Mouse (Mus musculus): Measurements from ENCODE around the gene Sv2a. TPM values are rescaled to one million over a fixed set of nuclear protein-coding genes. Genes with fewer than 3 reads are reported as not detected.
A peak's percentile ranks its signal among the peaks of the same experiment; 100 is the strongest.

Gene Sv2a
- polyA plus RNA-seq, 1 experiment from 2014 or later, result 5.7 TPM

- H3K27ac ChIP-seq (ENCODE audit: low read length), result no peak overlapping the region
- H3K9ac ChIP-seq (replicated peaks; ENCODE audit: low read depth, low read length), result no peak overlapping the region
- peaks cover 26% of the 10 kb centered on the region for H3K36me3 ChIP-seq (ENCODE audit: control insufficient read depth, insufficient read depth, low read length)
- no peaks in the 10 kb centered on the region for H3K27me3 ChIP-seq (ENCODE audit: control insufficient read depth, insufficient read depth, low read length)
- ATAC-seq (ENCODE audit: insufficient number of reproducible peaks, insufficient read depth, low FRiP score, low read depth), result no peak
- peaks cover 17% of the 10 kb centered on the region; the same call in 1 of the 2 replicates for H3K4me1 ChIP-seq (ENCODE audit: control insufficient read depth, insufficient read depth, low read length)
- no peak overlapping the region for H3K4me3 ChIP-seq (ENCODE audit: low read depth, low read length)
- 63% methylated on average over 4 of the region's 4 CpGs for WGBS
- no peak overlapping the region for H3K4me2 ChIP-seq (replicated peaks; ENCODE audit: low read depth, low read length)
- H3K9me3 ChIP-seq (ENCODE audit: control insufficient read depth, low read depth, low read length), result no peaks in the 10 kb centered on the region
Observed at GRCm38 (mm10) chr3:96179531-96179930, 1.4 kb upstream of the Sv2a start.

GRCm38 (mm10) chr3:96181510-96182381 is 795 bp downstream of the Sv2a start:
- Histone ChIP-seq H3K27me3 (ENCODE audit: control insufficient read depth, insufficient read depth, low read length) (no peaks in the 10 kb centered on the region), H3K9me3 (ENCODE audit: control insufficient read depth, low read depth, low read length) (no peaks in the 10 kb centered on the region), H3K9ac (replicated peaks; ENCODE audit: low read depth, low read length) (peak overlapping the region; percentile 52; the same call in 1 of the 2 replicates), H3K4me3 (ENCODE audit: low read depth, low read length) (peak overlapping the region; percentile 50), H3K4me2 (replicated peaks; ENCODE audit: low read depth, low read length) (peak overlapping the region; percentile 76), H3K27ac (ENCODE audit: low read length) (no peak overlapping the region; the same call in 1 of the 2 replicates), H3K4me1 (ENCODE audit: control insufficient read depth, insufficient read depth, low read length) (peaks cover 17% of the 10 kb centered on the region; the same call in 1 of the 2 replicates), H3K36me3 (ENCODE audit: control insufficient read depth, insufficient read depth, low read length) (peaks cover 12% of the 10 kb centered on the region)
- ATAC-seq (ENCODE audit: insufficient number of reproducible peaks, insufficient read depth, low FRiP score, low read depth), result no peak
- WGBS, result 29% methylated on average over 12 of the region's 12 CpGs

- Histone ChIP-seq H3K4me3 (ENCODE audit: low read depth, low read length) (peak overlapping the region; percentile 50; the same call in 1 of the 2 replicates), H3K4me2 (replicated peaks; ENCODE audit: low read depth, low read length) (peak overlapping the region; percentile 76), H3K9ac (replicated peaks; ENCODE audit: low read depth, low read length) (no peak overlapping the region), H3K27me3 (ENCODE audit: control insufficient read depth, insufficient read depth, low read length) (no peaks in the 10 kb centered on the region), H3K36me3 (ENCODE audit: control insufficient read depth, insufficient read depth, low read length) (peaks cover 13% of the 10 kb centered on the region), H3K27ac (ENCODE audit: low read length) (no peak overlapping the region), H3K9me3 (ENCODE audit: control insufficient read depth, low read depth, low read length) (no peaks in the 10 kb centered on the region), H3K4me1 (ENCODE audit: control insufficient read depth, insufficient read depth, low read length) (peaks cover 17% of the 10 kb centered on the region; the same call in 1 of the 2 replicates)
- WGBS, result 14% methylated on average over 4 of the region's 4 CpGs
- no peak for ATAC-seq (ENCODE audit: insufficient number of reproducible peaks, insufficient read depth, low FRiP score, low read depth)
Observed at GRCm38 (mm10) chr3:96182382-96182776, 1.4 kb downstream of the Sv2a start.

GRCm38 (mm10) chr3:96192977-96193376 is 12.0 kb downstream of the Sv2a start:
- Histone ChIP-seq H3K9me3 (ENCODE audit: control insufficient read depth, low read depth, low read length) (no peaks in the 10 kb centered on the region), H3K9ac (replicated peaks; ENCODE audit: low read depth, low read length) (no peak overlapping the region), H3K36me3 (ENCODE audit: control insufficient read depth, insufficient read depth, low read length) (no peaks in the 10 kb centered on the region; the same call in 1 of the 2 replicates), H3K4me1 (ENCODE audit: control insufficient read depth, insufficient read depth, low read length) (peaks cover 4% of the 10 kb centered on the region; the same call in 1 of the 2 replicates), H3K4me3 (ENCODE audit: low read depth, low read length) (no peak overlapping the region), H3K27me3 (ENCODE audit: control insufficient read depth, insufficient read depth, low read length) (no peaks in the 10 kb centered on the region), H3K4me2 (replicated peaks; ENCODE audit: low read depth, low read length) (no peak overlapping the region), H3K27ac (ENCODE audit: low read length) (no peak overlapping the region)
- 65% methylated on average over 12 of the region's 12 CpGs for WGBS
- ATAC-seq (ENCODE audit: insufficient number of reproducible peaks, insufficient read depth, low FRiP score, low read depth), result no peak

GRCm38 (mm10) chr3:96194966-96195365 is 14.0 kb downstream of the Sv2a start:
- H3K36me3 ChIP-seq (ENCODE audit: control insufficient read depth, insufficient read depth, low read length), result no peaks in the 10 kb centered on the region; the same call in 1 of the 2 replicates
- ATAC-seq (ENCODE audit: insufficient number of reproducible peaks, insufficient read depth, low FRiP score, low read depth), result no peak
- H3K4me2 ChIP-seq (replicated peaks; ENCODE audit: low read depth, low read length), result no peak overlapping the region
- peaks cover 4% of the 10 kb centered on the region; the same call in 1 of the 2 replicates for H3K4me1 ChIP-seq (ENCODE audit: control insufficient read depth, insufficient read depth, low read length)
- WGBS, result 86% methylated on average over 10 of the region's 10 CpGs
- H3K9me3 ChIP-seq (ENCODE audit: control insufficient read depth, low read depth, low read length), result no peaks in the 10 kb centered on the region
- H3K9ac ChIP-seq (replicated peaks; ENCODE audit: low read depth, low read length), result no peak overlapping the region
- H3K27ac ChIP-seq (ENCODE audit: low read length), result no peak overlapping the region
- H3K4me3 ChIP-seq (ENCODE audit: low read depth, low read length), result no peak overlapping the region
- H3K27me3 ChIP-seq (ENCODE audit: control insufficient read depth, insufficient read depth, low read length), result no peaks in the 10 kb centered on the region

GRCm38 (mm10) chr3:96195616-96196313 is 14.8 kb downstream of the Sv2a start:
- WGBS, result 89% methylated on average over 11 of the region's 11 CpGs
- Histone ChIP-seq H3K9me3 (ENCODE audit: control insufficient read depth, low read depth, low read length) (no peaks in the 10 kb centered on the region), H3K4me3 (ENCODE audit: low read depth, low read length) (no peak overlapping the region), H3K27me3 (ENCODE audit: control insufficient read depth, insufficient read depth, low read length) (no peaks in the 10 kb centered on the region), H3K4me1 (ENCODE audit: control insufficient read depth, insufficient read depth, low read length) (peaks cover 4% of the 10 kb centered on the region; the same call in 1 of the 2 replicates), H3K27ac (ENCODE audit: low read length) (no peak overlapping the region), H3K36me3 (ENCODE audit: control insufficient read depth, insufficient read depth, low read length) (no peaks in the 10 kb centered on the region; the same call in 1 of the 2 replicates), H3K4me2 (replicated peaks; ENCODE audit: low read depth, low read length) (no peak overlapping the region), H3K9ac (replicated peaks; ENCODE audit: low read depth, low read length) (no peak overlapping the region)
- no peak for ATAC-seq (ENCODE audit: insufficient number of reproducible peaks, insufficient read depth, low FRiP score, low read depth)

- no peaks in the 10 kb centered on the region for H3K27me3 ChIP-seq (ENCODE audit: control insufficient read depth, insufficient read depth, low read length)
- H3K9me3 ChIP-seq (ENCODE audit: control insufficient read depth, low read depth, low read length), result no peaks in the 10 kb centered on the region
- peak overlapping the region; percentile 98 for H3K4me2 ChIP-seq (replicated peaks; ENCODE audit: low read depth, low read length)
- peak overlapping the region; percentile 53 for H3K9ac ChIP-seq (replicated peaks; ENCODE audit: low read depth, low read length)
- H3K4me1 ChIP-seq (ENCODE audit: control insufficient read depth, insufficient read depth, low read length), result peaks cover 4% of the 10 kb centered on the region; the same call in 1 of the 2 replicates
- no peaks in the 10 kb centered on the region; the same call in 1 of the 2 replicates for H3K36me3 ChIP-seq (ENCODE audit: control insufficient read depth, insufficient read depth, low read length)
- peak overlapping the region; percentile 52 for H3K4me3 ChIP-seq (ENCODE audit: low read depth, low read length)
- WGBS, result 16% methylated on average over 27 of the region's 27 CpGs
- peak overlapping the region; percentile 86 for H3K27ac ChIP-seq (ENCODE audit: low read length)
- ATAC-seq (ENCODE audit: insufficient number of reproducible peaks, insufficient read depth, low FRiP score, low read depth), result no peak
Observed at GRCm38 (mm10) chr3:96196437-96197128, 15.6 kb downstream of the Sv2a start.
